In genomic region chr8:72680133-72680532, GRCm38 (mm10) we compare ENCODE assay signal across 8 mouse cellular contexts. TPM values are rescaled to one million over a fixed set of nuclear protein-coding genes. Genes with fewer than 3 reads are reported as not detected.
DNase-seq lines count a peak whose midpoint lies in the region; ATAC-seq and TF ChIP-seq lines count a peak whose summit lies in the region.

No protein-coding gene starts in this region.

- intact Hi-C loops in left cerebral cortex, postnatal 36 days (cut with DNase I): loop anchor here (2.0 kb wide), 1 partner anchor 67 kb away; no protein-coding TSS in a partner anchor

- no peaks in the 10 kb centered on the region for H3K27me3 ChIP-seq in intestine, embryonic 14.5 days (replicated peaks; ENCODE audit: control insufficient read depth, insufficient read depth, low read length)
- no peaks in the 10 kb centered on the region for H3K27me3 ChIP-seq in intestine, embryonic 15.5 days (replicated peaks)
- no peaks in the 10 kb centered on the region for H3K27me3 ChIP-seq in forebrain, postnatal 0 days (ENCODE audit: insufficient read depth, low read length)
- no peaks in the 10 kb centered on the region for H3K27me3 ChIP-seq in intestine, postnatal 0 days (replicated peaks; ENCODE audit: control insufficient read depth, insufficient read depth, low read length)

- 5% methylated on average over 3 of the region's 3 CpGs for WGBS in intestine, embryonic 14.5 days
- WGBS in intestine, embryonic 15.5 days: 6% methylated on average over 3 of the region's 3 CpGs
- 13% methylated on average over 3 of the region's 3 CpGs for WGBS in forebrain, postnatal 0 days
- 13% methylated on average over 3 of the region's 3 CpGs for WGBS in intestine, postnatal 0 days

- no peaks in the 10 kb centered on the region for H3K9me3 ChIP-seq in intestine, embryonic 14.5 days (ENCODE audit: control insufficient read depth, low read length)
- no peaks in the 10 kb centered on the region for H3K9me3 ChIP-seq in intestine, embryonic 15.5 days
- no peaks in the 10 kb centered on the region for H3K9me3 ChIP-seq in forebrain, postnatal 0 days (ENCODE audit: low read length)
- H3K9me3 ChIP-seq in intestine, postnatal 0 days (ENCODE audit: control insufficient read depth): no peaks in the 10 kb centered on the region

- H3K9ac ChIP-seq in intestine, embryonic 14.5 days (ENCODE audit: low read length): no peak overlapping the region
- no peak overlapping the region for H3K9ac ChIP-seq in intestine, embryonic 15.5 days
- H3K9ac ChIP-seq in forebrain, postnatal 0 days: no peak overlapping the region
- no peak overlapping the region for H3K9ac ChIP-seq in intestine, postnatal 0 days (ENCODE audit: low read depth, low read length)

- no peak overlapping the region for H3K4me2 ChIP-seq in intestine, embryonic 14.5 days (ENCODE audit: low read length)
- no peak overlapping the region for H3K4me2 ChIP-seq in intestine, embryonic 15.5 days (replicated peaks)
- H3K4me2 ChIP-seq in forebrain, postnatal 0 days (ENCODE audit: low read depth): no peak overlapping the region
- no peak overlapping the region for H3K4me2 ChIP-seq in intestine, postnatal 0 days (replicated peaks; ENCODE audit: low read depth)

- no peaks in the 10 kb centered on the region for H3K4me1 ChIP-seq in intestine, embryonic 14.5 days (replicated peaks; ENCODE audit: control insufficient read depth, insufficient read depth, low read length)
- H3K4me1 ChIP-seq in intestine, embryonic 15.5 days (replicated peaks): peaks cover 6% of the 10 kb centered on the region; the same call in 1 of the 2 replicates
- no peaks in the 10 kb centered on the region for H3K4me1 ChIP-seq in forebrain, postnatal 0 days (ENCODE audit: insufficient read depth)
- no peaks in the 10 kb centered on the region for H3K4me1 ChIP-seq in intestine, postnatal 0 days (replicated peaks; ENCODE audit: control insufficient read depth, insufficient read depth, low read length)

- peak; percentile 79 for DNase-seq in intestine, embryonic 14.5 days (ENCODE audit: low spot score)
- peak; percentile 58 to 67 for DNase-seq in cerebellum, adult 18-20 months
- DNase-seq in forebrain, postnatal 0 days: peak; percentile 75
- peak; percentile 65 to 72 for DNase-seq in left cerebral cortex, postnatal 36 days (ENCODE audit: low spot score in 2 of 2)
- peak; percentile 59 for DNase-seq in neural tube, embryonic 10.5 days (ENCODE audit: extremely low spot score, low spot score)
- DNase-seq in telencephalon, adult 2 months (ENCODE audit: low read depth, low spot score): peak; percentile 61

- ATAC-seq in intestine, embryonic 14.5 days (replicated peaks; ENCODE audit: low FRiP score, low TSS enrichment, low read depth): no peak
- no peak; the same call in 1 of the 2 replicates for ATAC-seq in intestine, embryonic 15.5 days
- peak; percentile 90 for ATAC-seq in forebrain, postnatal 0 days
- 0 out of 2 replicates have a peak, but pooled peaks have one; percentile 45 for ATAC-seq in intestine, postnatal 0 days

- TF ChIP-seq CTCF in forebrain, postnatal 0 days (IDR thresholded peaks at IDR 0.05; ENCODE audit: low read depth): peak; percentile 82
- TF ChIP-seq CTCF in intestine, postnatal 0 days (IDR thresholded peaks at IDR 0.05; ENCODE audit: low read depth): peak; percentile 88

- H3K36me3 ChIP-seq in intestine, embryonic 14.5 days (ENCODE audit: control insufficient read depth, insufficient read depth, low read length): no peaks in the 10 kb centered on the region
- no peaks in the 10 kb centered on the region for H3K36me3 ChIP-seq in intestine, embryonic 15.5 days
- no peaks in the 10 kb centered on the region for H3K36me3 ChIP-seq in forebrain, postnatal 0 days (ENCODE audit: insufficient read depth)
- H3K36me3 ChIP-seq in intestine, postnatal 0 days (ENCODE audit: control insufficient read depth, insufficient read depth): no peaks in the 10 kb centered on the region

- no peak overlapping the region for H3K27ac ChIP-seq in intestine, embryonic 14.5 days (ENCODE audit: low read depth)
- H3K27ac ChIP-seq in intestine, embryonic 15.5 days: no peak overlapping the region
- H3K27ac ChIP-seq in forebrain, postnatal 0 days (ENCODE audit: low read depth, low read length): no peak overlapping the region
- H3K27ac ChIP-seq in intestine, postnatal 0 days (ENCODE audit: low read depth, low read length): no peak overlapping the region

- no peak overlapping the region for H3K4me3 ChIP-seq in intestine, embryonic 14.5 days (ENCODE audit: low read depth, low read length)
- H3K4me3 ChIP-seq in intestine, embryonic 15.5 days (replicated peaks): no peak overlapping the region
- H3K4me3 ChIP-seq in forebrain, postnatal 0 days (ENCODE audit: low read depth, low read length): no peak overlapping the region
- H3K4me3 ChIP-seq in intestine, postnatal 0 days (ENCODE audit: low read depth, low read length): no peak overlapping the region

RNA-seq across cellular contexts. Expression of gene Nwd1, which starts 33.6 kb away (rescaled TPM):
- polyA plus RNA-seq in intestine, embryonic 14.5 days (2014; fragmentation: Nextera tagmentation; extraction: Ambion mirVana): 0.03 and 0.05 TPM in 2 replicates
- 0.08 and 0.14 TPM in 2 replicates for polyA plus RNA-seq in intestine, embryonic 15.5 days (2015; fragmentation: Nextera tagmentation; extraction: Ambion mirVana)
- 24.4 and 25.5 TPM in 2 replicates for total RNA-seq in forebrain, postnatal 0 days (2014; rRNA removed)
- polyA plus RNA-seq in forebrain, postnatal 0 days (2015; fragmentation: Nextera tagmentation; extraction: Ambion mirVana): 1.1 and 1.9 TPM in 2 replicates
- 0.03 and 0.07 TPM in 2 replicates for polyA plus RNA-seq in intestine, postnatal 0 days (2015; fragmentation: Nextera tagmentation; extraction: Ambion mirVana)
- total RNA-seq in left cerebral cortex, postnatal 36 days (2021): 10 to 100 TPM; 40.5 to 48.4 TPM

RNA-seq across cellular contexts. Expression of gene Sin3b, which starts 43.0 kb away (rescaled TPM):
- polyA plus RNA-seq in intestine, embryonic 14.5 days (2014; fragmentation: Nextera tagmentation; extraction: Ambion mirVana): 175 and 191 TPM in 2 replicates
- polyA plus RNA-seq in intestine, embryonic 15.5 days (2015; fragmentation: Nextera tagmentation; extraction: Ambion mirVana): 132 and 150 TPM in 2 replicates
- total RNA-seq in forebrain, postnatal 0 days (2014; rRNA removed): 219 and 237 TPM in 2 replicates
- 289 and 331 TPM in 2 replicates for polyA plus RNA-seq in forebrain, postnatal 0 days (2015; fragmentation: Nextera tagmentation; extraction: Ambion mirVana)
- polyA plus RNA-seq in intestine, postnatal 0 days (2015; fragmentation: Nextera tagmentation; extraction: Ambion mirVana): 172 and 175 TPM in 2 replicates
- 100 to 1,000 TPM; 140 to 148 TPM for total RNA-seq in left cerebral cortex, postnatal 36 days (2021)

Comparison
In these comparisons a context has a peak if more than half of its experiments do, and no peak if none do; other contexts are left out.
1. ATAC-seq: peak in forebrain, postnatal 0 days (single experiment) and intestine, postnatal 0 days (single experiment); none in intestine, embryonic 14.5 days (single experiment) and intestine, embryonic 15.5 days (single experiment).
2. Peak in every context shown above with its lines, with median percentiles within 50 percentile points of each other: DNase-seq.